Mouse (Mus musculus) neutrophil, adult 59 days (primary cell): ENCODE measurements around the gene Mcm3. TPM values are rescaled to one million over a fixed set of nuclear protein-coding genes. Genes with fewer than 3 reads are reported as not detected.

Source experiments
- total RNA-seq, 2 experiments: library from RNA; stranded (reverse); gene quantifications; 1 replicate in 1 of 2; 2 replicates in 1 of 2; pipeline ENCODE4 v1.2.4; 2023

Mcm3 gene
- 100 to 1,000 TPM in 1 of 2 experiments, 10 to 100 TPM in 1; 95.2 to 102 TPM for total RNA-seq

DNA sequence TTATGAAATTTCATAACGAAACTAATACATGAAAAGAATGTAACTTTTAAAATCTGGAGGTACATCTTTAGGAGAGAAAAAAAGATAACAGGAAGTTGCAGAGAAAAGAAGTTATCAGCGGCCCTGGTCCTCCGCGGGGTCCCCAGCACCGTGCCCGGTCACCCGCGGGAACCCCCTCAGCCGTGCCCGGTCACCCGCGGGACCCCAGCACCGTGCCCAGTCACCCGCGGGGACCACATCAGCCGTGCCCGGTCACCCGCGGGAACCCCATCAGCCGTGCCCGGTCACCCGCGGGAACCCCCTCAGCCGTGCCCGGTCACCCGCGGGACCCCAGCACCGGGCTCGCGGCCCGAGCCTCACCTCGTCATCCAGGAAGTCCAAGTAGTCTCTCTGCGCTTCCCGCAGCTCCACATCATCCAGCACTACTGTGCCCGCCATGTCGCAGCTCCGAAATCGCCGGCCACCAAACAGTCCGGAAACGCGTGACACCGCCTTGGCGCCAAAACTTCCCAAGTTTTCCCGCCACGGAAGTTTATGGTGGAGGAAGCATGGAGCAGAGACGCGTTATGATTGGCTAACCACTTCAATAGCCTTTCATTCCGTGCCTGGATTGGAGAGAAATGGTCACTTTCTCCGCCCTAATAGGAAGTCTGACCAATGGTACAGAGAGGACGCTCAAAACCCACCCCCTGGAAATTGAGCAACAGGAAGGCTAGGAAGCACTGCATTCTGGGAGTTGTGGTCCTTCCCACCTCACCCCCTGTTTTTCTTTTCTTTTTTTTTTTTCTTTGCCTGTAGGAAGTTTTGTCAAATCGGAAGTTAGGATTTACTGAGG, at the start of gene Mcm3:
Mcm3 (minus strand) TSS at position 542 of the 835 bp plus-strand sequence.

GRCm38 (mm10) chr1:20790517-20790916, 29.6 kb downstream of the Mcm3 start, which contains the start of gene Il17f:
Gene Il17f, minus strand, starts transcription at chr1:20790617.

Other genes starting within 250 kb of the Mcm3 start
- not detected for gene Pkhd1, start 202.2 kb downstream of the Mcm3 start, total RNA-seq
- not detected for gene Il17a, start 89.4 kb downstream of the Mcm3 start, total RNA-seq
- gene Il17f, start 29.7 kb downstream of the Mcm3 start, total RNA-seq: under 1 TPM; 0.31 to 0.71 TPM
- 1 to 10 TPM in 1 of 2 experiments, under 1 TPM in 1; 0.36 to 1.3 TPM for gene Paqr8, start 70.3 kb upstream of the Mcm3 start, total RNA-seq
- under 1 TPM; 0.22 to 0.40 TPM for gene Efhc1, start 131.3 kb upstream of the Mcm3 start, total RNA-seq